Mouse (Mus musculus): ENCODE results near the gene Sf3a2. TPM values are rescaled to one million over a fixed set of nuclear protein-coding genes. Genes with fewer than 3 reads are reported as not detected.

Gene Sf3a2
- total RNA-seq, 2 experiments from 2014 or later: 42.9 to 45.3 TPM

DNA sequence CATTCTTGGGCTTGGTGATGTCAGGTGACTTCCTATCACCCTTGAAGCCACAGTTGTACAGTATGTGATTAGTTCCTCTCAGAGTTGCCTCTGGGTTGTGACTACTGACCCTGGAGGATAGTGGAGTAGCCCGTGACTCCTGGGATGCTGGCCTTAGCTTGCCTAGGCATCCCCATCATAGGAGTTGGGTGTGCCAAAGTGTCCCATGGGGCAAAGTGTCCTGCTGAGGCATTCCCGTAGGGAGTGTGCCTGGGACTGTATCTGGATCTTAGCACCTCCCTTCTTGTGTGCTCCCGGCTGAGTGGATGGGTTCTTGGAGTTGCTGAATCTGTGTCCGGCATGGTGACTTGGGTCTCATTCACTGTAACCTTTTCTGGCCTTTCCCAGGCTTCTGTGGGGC, 23.0 kb upstream of the Sf3a2 start:
- DNase-seq (ENCODE audit: low spot score in 2 of 2): no peak

DNA sequence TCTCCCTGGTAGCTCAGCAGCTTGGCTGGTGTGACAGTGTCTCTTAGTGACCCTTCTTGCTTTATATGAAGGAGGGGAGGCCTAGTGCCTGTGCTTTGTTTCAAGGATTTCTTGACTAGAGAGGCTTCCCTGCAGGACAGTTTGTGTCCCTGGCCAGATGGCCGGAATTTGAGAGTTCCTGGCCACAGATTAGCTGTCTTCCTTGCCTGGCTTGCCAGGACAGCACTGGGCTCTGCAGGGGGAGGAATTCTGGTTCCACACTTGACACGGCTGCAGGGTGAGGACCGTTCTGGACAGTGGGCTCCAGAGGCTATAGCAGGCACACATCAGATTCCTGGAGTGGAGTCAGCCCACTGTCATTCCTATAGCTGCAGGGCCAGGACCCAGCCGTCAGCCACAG, 22.3 kb upstream of the Sf3a2 start:
- DNase-seq (ENCODE audit: low spot score in 2 of 2): no peak

DNA sequence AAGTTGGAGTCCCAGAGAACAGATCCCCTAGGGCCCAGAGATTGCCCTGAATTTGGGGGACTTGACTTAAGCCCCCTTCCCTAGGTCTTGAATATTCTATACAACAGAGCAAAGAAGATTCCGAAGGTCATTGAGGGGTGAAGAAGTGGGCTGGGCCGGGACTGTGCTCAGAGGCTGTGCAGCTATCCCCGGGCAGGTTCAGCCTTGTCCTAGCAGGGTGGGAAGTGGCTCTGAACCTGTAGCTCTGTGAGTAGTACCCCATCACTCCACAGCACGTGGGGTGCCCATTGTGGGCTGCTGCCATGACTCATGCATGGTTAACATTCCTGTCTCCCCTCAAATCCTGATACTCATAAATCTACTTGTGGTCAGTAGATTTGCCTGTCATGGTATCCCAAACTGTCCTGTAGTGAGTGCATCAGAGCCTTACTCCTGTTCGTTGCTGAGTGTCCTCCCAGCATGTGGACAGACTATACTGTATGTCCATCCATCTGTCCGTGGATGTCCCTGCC, 21.6 kb upstream of the Sf3a2 start:
- no peak for DNase-seq (ENCODE audit: low spot score in 2 of 2)

DNA sequence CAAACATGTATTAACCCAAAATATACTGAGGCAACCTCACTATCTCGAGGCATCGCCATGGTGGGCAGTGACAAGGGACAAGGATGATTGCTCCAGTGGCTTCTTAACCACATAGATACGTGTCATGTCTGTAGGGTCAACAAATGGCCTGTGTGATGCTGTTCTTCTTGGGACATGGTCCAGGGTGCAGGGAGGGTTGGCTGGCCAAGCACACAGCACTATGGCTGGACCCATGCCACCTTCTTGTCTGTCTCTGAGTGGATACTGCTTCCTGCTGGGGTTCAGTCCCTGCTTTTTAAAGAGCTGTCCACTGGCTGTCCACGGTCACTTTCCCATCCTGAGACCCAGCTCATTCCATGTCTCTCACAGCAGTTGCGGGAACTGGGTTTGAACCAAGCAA, 20.9 kb upstream of the Sf3a2 start:
- no peak for DNase-seq (ENCODE audit: low spot score in 2 of 2)

DNA sequence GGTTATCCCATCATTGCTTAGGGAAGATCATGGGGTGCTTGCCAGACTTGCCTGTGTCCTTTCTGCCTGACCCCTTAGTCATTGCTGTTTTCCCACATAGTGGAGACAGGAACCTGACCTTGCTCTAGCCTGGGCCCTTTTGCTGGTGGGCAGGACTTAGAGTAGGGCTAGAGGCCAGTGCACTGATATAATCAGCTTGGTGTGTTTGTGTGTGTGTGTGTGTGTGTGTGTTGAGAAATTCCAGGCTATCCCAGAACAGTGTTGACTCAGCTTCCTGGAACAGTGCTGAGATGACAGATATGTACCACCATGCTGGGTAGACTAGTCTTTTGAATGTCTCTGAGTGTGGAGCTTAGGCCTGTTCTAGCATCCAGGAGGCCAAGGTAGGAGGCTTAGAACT, 18.4 kb upstream of the Sf3a2 start:
- no peak for DNase-seq (ENCODE audit: low spot score in 2 of 2)

DNA sequence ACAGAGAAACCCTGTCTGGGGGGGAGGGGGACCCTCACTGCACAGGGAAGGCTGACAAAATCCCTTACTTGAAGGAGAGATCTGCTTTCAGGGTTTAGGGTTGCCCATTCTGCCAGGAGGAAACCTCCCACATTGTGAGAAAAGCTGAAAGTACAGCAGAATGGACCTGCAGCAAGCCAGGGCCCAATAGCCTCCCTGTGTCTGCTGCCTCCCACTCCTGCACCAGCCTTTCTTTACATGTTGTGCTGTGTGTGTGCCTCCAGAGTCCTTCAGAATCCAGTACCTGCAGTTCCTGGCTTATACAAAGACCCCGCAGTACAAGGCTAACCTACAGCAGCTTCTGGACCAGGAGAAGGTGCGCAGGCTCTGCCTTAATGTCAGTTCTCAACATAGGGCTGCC, 13.7 kb upstream of the Sf3a2 start:
- DNase-seq (ENCODE audit: low spot score in 2 of 2): no peak

DNA sequence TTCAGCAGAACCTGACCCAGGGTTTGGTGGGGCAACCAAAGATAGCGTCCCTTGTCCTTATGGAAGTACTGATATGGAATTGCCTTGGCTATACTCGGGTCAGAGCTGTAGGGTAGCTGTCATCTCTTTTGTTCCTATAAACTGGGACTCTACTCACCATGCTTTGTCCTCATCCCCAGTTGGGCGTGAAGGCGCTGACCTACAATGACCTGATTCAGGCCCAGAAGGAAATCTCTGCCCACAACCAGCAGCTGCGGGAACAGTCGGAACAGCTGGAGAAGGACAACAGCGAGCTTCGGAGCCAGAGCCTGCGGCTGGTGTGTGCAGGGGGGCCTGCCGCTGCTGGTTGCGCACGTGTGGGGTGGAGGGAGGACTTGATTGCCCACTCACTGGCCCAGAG, 13.1 kb upstream of the Sf3a2 start:
- DNase-seq (ENCODE audit: low spot score in 2 of 2): no peak

DNA sequence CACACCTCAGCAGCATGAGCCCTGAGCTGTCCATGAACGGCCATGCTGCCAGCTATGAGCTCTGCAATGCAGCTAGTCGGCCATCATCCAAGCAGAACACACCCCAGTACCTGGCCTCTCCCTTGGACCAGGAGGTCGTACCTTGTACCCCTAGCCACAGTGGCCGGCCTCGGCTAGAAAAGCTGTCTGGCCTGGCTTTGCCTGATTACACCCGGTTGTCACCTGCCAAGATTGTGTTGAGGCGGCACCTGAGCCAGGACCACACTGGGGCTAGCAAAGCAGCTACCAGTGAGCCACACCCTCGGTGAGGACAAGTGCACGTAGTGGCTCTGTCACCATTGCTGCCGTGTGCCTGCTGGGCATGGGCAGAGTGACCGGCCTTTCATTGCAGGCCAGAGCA, 12.0 kb upstream of the Sf3a2 start:
- no peak for DNase-seq (ENCODE audit: low spot score in 2 of 2)

DNA sequence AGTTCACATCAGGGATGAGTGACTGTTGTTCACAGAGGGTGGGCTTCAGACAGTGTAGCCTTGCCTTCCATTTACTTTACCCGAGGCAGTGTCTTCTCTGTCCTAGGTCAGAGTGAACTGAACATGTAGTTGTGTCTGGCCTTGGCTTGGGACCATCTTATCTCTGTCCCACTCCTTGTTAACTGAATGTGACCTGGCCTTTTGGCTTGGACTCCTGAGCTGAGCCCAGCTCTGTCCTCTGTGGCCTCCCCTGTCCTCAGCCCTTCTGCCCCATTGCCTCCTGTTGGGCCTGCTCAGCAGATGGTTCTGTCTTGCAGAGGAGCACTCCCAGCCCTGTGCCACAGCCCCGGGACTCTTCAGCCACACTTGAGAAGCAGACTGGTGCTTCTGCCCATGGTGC, 10.5 kb upstream of the Sf3a2 start:
- no peak for DNase-seq (ENCODE audit: low spot score in 2 of 2)

DNA sequence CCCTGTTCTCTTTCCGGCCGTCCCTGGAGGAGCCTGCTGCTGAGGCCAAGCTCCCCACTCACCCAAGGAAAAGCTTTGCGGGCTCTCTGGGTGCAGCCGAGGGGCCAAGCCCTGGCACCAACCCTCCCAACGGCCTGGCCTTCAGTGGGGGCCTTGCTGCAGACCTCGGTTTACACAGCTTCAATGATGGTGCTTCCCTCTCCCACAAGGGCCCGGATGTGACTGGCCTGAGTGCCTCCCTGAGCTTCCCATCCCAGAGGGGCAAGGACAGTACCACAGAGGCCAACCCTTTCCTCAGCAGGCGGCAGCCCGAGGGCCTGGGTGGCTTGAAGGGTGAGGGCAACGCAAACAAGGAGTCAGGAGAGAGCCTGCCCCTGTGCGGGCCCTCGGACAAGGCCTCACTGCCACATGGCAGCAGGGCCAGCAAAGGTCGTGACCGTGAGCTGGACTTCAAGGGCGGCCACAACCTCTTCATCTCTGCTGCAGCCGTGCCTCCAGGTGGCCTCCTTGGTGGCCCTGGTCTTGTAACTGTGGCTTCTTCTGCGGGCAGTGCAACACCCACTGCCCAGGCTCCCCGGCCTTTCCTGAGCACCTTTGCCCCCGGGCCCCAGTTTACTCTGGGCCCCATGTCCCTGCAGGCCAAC, 7.1 kb upstream of the Sf3a2 start:
- no peak for DNase-seq (ENCODE audit: low spot score in 2 of 2)

DNA sequence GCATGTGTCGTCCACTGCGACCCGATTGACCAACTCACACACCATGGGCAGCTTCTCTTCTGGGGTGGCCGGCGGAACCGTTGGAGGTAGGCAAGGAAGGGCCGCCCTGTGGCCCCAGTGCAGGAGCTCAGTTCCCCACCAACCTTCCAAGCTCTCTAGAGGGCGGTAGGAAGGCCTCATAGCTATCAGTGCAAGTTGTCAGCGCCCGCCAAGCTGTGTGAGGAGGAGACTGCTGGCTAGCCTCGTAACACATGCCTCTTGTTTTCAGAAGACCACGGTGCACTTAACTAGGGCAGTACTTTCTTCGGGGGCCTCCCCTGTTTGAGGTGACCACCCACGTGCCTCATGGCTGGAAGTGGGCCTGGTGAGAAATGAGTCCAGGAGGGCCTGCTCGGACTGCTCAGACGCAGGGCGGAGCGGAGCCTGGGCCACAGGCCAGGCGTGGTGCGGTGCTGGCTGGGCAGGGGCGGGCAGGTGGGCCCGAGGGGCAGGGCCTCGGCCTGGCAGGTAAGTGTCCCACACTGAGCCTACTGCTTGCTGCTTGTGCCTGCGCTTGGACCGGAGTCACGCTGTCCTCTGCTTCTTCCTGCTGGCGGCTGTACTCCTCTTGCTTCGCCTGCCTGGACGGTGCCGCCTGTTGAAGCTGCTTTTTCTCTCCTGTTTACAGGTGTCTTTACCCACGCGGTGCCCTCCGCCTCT, 6.4 kb upstream of the Sf3a2 start:
- DNase-seq (ENCODE audit: low spot score in 2 of 2): no peak

DNA sequence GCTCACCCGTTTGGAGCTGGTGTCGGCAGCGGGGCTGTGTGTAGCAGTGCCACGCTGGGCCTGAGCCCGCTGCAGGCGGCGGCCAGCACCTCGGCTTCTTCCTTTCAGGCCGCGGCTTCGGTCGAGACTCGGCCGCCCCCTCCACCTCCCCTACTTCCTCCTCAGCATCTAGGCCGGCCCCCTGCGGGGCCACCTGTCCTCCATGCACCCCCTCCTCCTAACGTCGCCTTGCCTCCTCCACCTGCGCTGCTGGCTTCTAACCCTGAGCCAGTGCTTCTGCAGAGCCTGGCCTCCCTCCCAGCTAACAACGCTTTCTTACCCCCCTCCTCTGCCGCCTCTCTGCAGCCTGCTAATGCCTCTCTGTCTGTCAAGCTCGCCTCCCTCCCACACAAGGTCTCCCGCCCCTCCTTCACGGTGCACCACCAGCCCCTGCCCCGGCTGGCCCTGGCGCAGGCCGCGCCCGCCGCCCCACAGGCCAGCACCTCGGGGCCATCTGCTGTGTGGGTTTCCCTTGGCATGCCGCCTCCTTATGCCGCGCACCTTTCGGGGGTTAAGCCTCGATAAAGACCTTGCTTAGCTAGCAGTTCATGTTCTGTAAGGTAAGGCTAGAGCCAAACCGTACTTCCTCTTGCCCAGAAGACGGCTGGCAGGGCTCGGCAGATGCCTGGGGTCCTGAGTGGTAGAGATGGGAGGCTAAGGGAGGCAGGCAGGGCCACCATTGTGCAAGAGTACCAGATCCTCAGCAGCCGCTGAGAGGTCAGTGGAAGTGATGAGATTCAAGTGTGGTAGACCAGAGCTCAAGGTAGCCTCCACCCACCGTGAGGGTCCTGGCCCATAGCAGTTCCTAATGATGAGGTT, 5.6 kb upstream of the Sf3a2 start:
- DNase-seq (ENCODE audit: low spot score in 2 of 2): peak in 1 of 2 experiments; percentile 39

DNA sequence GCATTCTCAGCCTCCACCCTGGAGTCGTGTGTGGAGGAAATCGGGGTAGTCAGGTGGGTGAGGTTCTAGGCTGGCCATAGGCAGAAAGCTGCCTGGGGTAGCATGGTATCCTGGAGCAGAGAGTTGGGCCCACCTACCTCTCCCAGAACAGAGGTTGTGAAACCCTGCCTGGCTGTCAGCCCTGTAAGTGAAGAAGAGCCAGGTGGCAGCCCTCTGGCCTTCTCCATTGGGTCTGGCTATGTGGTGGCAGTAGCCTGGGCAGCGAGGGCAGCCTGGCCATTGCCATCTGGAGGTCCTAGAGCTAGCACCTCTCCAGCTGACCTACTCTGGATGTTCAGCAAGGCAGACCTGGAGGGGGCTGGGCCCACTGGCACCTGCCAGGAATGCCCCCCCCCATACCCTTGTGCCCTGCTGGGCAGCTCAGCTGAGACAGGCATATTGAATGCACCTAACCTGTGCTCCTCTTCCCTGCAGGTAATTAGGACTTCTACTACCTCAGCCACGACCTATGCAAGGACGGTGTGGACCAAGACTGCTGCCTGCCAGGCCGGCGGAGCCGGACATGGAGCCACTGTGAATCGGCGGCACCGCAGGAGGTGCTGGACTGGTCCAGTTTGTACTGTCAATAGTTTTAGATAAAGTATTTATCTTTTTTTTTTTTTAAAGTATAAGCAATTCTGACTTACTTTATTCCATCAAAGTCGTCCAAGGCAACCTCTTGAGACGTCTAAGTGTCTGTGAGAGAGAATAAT, 4.8 kb upstream of the Sf3a2 start:
- DNase-seq (ENCODE audit: low spot score in 2 of 2): no peak

DNA sequence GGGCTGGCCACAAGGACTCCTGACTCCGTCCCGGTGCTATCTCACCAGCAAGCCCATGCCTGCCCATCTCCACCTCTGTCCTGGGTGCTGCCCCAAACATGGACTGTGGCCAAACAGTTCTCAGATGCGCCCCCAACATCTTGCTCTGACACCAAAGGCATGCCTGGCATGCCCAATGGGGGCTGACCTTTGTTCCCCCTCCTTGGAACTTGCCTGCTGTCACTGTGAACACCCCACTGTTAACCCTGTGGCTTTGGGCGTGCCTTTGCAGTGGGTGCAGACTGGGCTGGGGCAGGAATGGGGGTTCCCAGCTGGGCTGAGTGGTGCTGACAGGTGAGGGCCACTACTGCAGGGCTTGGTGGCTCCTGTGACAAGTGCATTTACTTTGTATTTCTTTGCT, 4.2 kb upstream of the Sf3a2 start:
- no peak for DNase-seq (ENCODE audit: low spot score in 2 of 2)

DNA sequence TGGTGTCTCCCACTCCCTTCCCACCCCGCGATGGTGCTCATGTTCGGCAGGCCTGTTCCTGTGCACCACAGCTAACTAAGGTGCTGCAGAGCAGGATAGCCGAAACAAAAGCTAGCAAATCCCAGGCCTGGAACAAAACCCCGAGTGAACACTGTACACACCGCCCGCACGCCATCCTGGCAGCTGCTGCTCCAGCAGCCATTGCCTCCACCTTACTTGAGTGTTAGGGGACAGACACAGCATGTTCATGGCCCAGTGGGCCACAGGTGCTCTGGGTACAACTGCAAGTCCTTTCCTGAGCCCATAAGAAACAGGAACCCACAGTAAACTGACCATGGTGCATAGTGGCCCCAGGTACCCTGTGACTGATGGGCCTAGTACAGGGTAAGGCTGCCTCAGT, 3.2 kb upstream of the Sf3a2 start:
- no peak for DNase-seq (ENCODE audit: low spot score in 2 of 2)

DNA sequence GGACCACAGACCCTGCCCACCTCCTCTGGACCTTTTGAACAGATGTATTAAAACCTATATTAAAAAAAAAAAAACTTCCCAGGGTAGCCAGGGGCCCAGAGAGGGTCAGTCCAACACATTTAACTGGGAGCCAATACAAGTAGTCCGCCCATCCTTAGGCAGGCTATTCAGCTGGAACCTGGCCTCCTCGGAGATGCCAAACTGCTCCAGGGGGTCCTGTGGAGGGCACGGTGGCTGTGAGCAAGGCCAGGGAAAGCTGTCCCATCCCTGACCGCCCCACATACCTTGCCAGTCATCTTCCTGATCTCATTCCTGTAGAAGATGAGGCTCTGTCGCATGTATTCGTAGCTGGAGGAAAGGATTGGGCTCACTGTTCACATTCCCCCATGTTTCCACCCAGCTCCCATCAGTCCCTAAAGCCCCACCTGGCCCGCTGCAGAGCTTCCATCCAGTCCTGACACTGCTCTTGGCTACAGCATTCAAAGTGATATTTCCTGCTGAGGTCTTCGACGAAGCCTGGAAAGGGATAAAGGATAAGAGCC, 1.6 kb upstream of the Sf3a2 start:
- no peak for DNase-seq (ENCODE audit: low spot score in 2 of 2)

DNA sequence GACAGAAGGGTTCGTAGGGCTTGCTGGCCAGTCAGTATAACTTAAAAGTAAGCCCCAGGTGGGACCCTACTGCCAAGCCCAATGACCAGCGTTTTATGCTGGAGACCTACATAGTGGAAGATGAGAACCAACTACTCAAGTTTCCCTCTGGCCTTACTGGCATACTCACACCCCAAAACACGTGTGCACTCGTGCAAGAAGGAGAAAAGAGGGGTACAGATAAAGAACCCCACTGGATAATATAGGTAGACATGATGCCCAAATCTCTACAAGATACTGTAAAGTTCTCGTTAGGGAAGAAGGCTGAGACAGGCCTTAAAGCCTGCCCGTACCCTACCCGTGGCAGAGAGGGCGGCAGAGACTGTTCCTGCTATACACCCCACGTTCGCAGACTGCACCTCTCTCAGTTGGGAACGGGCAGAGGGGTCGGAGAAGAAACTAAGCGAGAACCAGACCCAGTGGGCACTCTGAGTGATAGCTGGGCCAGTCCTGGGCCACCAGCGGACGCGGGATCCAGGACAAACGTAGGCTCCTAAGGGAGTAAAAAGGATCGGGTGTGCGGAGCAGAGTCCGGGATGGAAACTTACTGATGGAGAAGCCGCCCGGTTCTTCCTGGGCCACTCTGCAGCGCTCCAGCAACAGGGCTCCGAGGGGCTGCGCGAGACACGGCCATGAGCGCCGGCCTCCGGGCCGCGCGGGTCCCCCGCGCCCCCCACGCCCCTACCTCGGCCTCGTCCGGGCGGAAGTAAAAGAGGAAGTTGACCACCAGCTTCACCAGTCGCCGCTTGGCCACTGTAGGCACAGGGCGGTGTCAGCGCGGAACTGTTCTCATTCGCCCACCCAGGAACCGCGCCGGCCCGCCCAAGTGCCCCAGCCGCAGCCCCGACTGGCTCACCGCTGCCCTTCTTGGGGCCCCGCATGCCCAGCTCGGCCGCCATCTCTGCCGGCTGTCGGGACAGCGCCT, 530 bp upstream of the Sf3a2 start:
- DNase-seq (ENCODE audit: low spot score in 2 of 2): no peak

DNA sequence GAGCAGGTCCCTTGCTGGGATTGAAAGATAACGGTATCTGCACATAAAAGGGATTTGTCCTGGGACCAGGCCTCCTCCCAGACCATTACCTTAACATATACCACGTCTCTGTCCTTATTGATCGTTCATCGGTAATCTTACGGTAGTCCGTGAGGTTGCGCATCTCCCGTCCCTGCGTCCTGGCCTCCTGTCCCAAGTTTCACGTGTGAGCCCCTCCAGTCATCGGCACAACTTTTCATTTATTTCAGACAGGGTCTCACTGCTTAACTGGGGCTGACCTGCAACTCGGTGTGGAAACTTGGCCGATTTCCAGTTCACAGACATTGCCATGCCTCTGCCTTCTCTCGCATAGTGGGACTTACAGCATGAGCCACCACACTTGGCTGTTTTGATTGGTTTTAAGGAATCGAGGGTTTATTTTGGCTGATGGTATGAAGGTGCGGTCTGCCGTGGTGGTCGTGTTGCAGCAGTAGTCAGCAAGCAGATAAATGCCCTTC, 1.1 kb downstream of the Sf3a2 start:
- DNase-seq (ENCODE audit: low spot score in 2 of 2): no peak

DNA sequence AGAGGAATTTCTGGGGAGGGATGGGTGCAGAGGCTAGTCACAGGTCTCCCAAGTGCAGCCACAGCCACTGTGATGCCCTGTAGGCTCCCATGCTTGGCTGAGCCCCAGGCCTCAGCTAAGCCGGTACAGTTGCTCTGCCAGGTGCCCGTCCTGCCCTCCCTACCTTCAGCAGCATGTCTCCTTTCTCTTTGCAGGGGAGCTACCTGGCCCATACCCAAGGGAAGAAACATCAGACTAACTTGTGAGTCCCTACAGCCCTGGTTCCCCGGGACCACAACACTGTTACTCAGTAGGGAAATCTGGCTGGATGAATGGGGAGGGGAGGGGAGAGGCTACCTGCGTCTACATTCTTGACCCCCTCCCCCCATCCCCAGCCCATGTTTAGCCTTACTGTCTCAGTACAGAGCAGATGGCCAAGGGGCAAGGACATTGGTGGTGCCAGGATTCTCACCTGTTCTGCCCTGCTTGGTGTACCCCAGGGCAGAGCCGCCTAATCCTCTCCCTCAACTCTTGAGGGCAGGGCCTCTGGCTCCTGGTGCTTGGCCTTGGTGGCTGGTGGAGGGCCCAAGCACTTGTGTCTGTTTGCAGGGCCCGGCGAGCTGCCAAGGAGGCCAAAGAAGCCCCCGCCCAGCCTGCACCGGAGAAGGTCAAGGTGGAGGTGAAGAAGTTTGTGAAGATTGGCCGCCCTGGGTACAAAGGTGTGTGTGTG, 4.4 kb downstream of the Sf3a2 start:
- DNase-seq (ENCODE audit: low spot score in 2 of 2): no peak
